Mouse (Mus musculus): ENCODE results near the gene Ghr.

Gene Ghr

DNA sequence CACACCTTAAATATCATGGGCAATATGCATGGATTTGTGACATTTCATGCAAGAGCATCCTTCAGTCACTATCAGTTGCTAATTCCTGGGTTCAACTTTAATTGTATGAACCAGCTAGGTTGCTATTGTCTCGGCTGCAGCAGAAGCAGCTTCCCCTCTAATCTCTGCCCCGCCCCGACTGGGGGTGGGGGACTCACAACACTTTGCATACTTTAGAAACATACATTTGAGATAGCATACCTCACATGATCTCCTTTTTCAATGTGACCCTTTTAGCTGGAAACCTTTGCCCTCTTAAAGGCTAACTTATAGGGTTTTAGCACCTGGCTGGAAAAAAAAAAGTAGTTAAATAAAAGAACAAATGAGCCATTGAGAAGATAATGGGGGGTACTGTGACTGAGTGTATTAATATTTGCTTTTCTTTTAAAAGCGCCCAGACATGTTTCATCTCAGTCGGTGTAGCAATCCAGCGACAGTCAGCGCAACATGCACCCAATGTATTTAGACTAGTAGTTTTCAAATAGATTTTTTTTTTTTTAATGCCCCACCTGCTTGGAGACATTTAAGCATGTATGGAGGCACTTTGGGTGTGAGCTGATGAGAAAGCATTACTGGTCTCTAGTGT is 137.9 kb downstream of the Ghr start:
- no peak for DNase-seq (ENCODE audit: low spot score in 2 of 2)

- DNase-seq (ENCODE audit: low spot score in 2 of 2): no peak
Measured at GRCm38 (mm10) chr15:3444448-3445020, 138.8 kb downstream of the Ghr start.

GRCm38 (mm10) chr15:3441506-3442286 is 141.6 kb downstream of the Ghr start:
- peak in 1 of 2 experiments; percentile 9 for DNase-seq (ENCODE audit: low spot score in 2 of 2)

DNA sequence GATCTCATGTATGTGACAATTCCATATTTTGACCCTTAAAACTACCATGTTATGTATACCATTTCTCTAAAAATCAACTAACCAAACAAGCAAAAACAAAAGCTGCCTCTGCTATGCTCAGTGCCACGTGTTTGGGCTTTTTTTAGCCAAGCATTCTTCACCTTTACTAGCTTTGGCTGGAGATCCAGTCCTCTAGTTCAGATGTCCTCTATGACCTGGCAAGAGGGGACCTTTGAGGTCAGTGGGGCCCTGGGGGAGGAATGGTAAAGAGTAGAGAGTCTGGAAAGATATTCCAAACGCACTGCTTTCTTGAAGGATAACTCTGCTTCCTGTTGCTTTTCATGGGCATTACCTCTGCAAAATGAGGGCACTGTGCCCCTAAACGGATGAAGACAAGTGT is 145.9 kb downstream of the Ghr start:
- no peak for DNase-seq (ENCODE audit: low spot score in 2 of 2)

GRCm38 (mm10) chr15:3435637-3436036 is 147.7 kb downstream of the Ghr start:
- DNase-seq (ENCODE audit: low spot score in 2 of 2): no peak

GRCm38 (mm10) chr15:3434461-3434860 is 148.8 kb downstream of the Ghr start:
- no peak for DNase-seq (ENCODE audit: low spot score in 2 of 2)

DNA sequence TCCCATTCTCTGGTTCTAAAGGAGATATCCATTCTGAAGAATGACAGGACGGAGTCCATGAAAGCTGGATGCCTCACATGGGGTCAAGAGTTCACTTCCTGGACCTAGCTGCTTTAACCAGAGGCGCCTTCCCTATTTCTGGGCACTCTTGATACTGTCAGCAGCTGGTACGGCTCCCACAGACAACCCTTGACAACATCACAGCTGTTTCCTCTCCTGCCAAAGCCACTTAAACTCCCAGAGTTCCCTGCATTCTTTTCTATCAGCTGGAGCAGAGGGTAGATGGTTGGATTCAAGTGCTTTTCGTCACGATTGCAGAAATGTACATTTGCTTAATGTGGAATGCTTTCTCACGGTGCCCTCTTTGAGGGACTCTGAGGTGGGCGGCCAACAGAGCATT is 150.0 kb downstream of the Ghr start:
- DNase-seq (ENCODE audit: low spot score in 2 of 2): no peak

DNA sequence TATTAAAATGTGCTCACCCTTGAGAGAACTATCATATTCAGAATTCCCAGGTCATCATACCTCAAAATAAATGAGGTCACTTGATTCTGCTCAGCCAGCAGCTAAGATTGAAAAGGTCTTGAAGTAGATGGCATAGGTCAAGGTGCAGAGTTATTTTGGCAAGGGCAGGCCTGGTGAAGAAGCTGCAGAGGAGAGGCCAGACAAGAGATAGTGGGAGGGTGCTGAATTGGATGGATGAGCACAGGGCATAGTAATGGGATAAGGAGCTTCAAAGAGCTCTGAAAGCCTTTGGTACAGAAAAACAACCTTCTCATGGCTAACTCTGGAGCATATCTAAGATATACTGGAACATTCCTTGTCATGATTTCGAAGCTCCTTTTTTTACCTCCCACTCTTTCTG is 150.5 kb downstream of the Ghr start:
- DNase-seq (ENCODE audit: low spot score in 2 of 2): no peak

GRCm38 (mm10) chr15:3429417-3429816 is 153.9 kb downstream of the Ghr start:
- no peak for DNase-seq (ENCODE audit: low spot score in 2 of 2)

DNA sequence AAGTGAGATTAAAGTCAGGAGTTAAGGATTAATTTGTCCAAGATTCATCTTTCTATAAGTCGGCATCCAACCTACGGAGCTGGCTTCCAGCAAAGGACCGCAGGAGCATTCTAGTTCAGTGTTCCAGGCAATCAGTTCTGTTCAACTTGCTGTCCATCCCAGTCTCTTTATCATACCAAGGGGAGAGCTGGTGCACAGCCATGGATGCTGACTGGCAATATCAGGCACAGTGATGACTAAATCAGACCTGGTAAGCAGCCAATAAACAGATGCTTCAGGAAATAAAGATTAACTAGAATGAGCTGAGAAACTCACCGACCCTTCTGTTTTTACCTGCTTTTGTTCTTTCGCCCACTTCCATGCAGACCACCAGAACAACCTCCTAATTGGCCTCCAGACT is 154.3 kb downstream of the Ghr start:
- no peak for DNase-seq (ENCODE audit: low spot score in 2 of 2)

DNA sequence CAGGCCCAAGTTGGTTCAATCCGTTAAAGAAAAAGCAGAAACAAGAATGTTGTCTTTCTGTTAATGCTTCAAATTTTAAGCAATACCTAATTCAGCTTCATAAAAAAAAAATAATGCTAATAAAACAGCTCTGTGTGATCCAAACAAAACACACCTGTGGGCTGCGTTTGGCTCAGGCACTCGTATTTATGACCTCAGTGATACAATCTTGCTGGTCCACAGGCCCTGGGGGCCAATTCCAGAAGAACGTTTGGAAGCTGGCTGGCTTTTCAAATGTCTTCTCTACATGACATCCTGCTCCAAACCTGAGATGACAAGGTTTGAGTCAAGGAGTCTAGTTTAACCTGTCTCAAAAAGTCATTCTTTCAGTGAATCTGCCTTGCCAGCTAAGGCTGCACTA is 156.9 kb downstream of the Ghr start:
- DNase-seq (ENCODE audit: low spot score in 2 of 2): no peak

DNA sequence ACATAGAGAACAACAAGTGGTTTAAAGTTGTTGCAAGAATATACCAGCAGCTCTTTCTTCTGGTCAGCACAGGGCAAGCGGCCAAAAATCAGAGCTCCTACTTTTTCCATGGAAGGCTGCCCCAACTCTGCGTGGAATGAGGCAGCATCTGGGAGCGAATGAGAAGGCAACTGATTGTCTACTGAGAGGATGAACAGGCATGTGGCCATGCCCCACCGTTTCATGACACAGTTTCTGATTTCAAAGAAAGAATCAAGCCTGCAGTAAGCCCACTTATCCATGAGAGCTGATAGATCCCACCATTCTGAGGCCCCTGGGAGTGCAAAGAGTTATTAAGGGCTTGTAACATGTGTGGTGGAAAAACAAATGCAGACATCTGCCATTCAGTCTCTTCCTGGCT is 160.1 kb downstream of the Ghr start:
- DNase-seq (ENCODE audit: low spot score in 2 of 2): no peak

DNA sequence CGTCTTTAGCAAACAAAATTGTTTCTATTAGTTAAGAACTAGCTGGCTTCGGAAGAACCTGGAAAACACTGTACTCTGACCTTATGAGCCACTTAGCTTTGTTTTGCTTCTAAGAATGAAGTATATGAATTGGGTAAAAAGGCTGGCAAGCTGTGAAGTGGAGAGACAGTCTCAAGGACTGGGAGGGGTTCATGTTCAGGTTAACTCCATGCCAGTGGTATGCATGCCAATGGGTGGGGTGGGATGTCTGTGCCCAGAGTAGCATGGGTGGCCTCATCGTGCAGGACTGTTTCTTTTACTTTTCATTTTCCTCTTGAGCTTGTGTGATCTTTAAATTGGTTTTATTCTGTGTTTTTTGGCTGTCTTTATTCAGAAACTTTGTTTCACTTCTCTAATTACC is 165.6 kb downstream of the Ghr start:
- no peak for DNase-seq (ENCODE audit: low spot score in 2 of 2)

- no peak for DNase-seq (ENCODE audit: low spot score in 2 of 2)
Measured at GRCm38 (mm10) chr15:3413103-3413502, 170.2 kb downstream of the Ghr start.

GRCm38 (mm10) chr15:3408478-3408877 is 174.8 kb downstream of the Ghr start:
- DNase-seq (ENCODE audit: low spot score in 2 of 2): no peak

- no peak for DNase-seq (ENCODE audit: low spot score in 2 of 2)
Measured at GRCm38 (mm10) chr15:3399196-3399595, 184.1 kb downstream of the Ghr start.

GRCm38 (mm10) chr15:3397369-3398100 is 185.8 kb downstream of the Ghr start:
- DNase-seq (ENCODE audit: low spot score in 2 of 2): no peak

DNA sequence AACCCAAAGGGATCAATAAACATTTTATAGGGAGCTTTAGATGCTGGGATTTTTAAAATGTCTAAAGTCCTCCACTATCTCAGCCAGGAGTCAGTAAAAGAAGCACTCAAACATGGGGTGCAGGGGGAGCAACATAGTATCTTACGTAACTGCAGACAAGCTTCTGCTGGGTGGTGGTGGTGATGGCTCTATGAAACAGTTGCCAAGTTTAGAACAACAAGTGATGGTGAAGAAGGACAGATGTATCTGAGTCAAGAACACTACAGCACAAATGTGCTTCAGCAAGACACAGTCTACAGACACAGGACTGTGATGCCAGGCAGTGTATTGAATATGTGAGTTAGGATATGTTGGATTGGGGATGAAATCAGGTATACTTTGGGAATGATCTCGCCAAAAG is 187.1 kb downstream of the Ghr start:
- no peak for DNase-seq (ENCODE audit: low spot score in 2 of 2)

GRCm38 (mm10) chr15:3395700-3396099 is 187.6 kb downstream of the Ghr start:
- no peak for DNase-seq (ENCODE audit: low spot score in 2 of 2)

DNA sequence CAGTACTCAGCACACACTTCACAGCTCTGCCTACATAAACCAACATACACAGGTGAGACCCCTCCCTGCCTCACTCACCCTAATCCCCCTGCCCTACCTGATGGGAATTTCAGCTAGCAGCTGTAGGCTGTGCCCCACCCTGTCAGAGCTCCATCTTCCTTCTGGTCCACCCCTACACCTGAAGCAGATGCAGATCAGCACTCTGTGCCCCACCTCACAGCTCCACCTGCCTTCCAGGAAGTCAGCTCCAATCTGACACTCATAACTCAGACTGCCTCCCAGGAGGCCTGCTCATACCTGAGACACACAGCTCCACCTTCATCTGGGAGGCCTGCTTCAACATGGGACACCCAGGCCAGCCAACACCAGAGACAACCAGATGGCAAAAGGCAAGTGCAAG is 192.6 kb downstream of the Ghr start:
- DNase-seq (ENCODE audit: low spot score in 2 of 2): no peak

DNA sequence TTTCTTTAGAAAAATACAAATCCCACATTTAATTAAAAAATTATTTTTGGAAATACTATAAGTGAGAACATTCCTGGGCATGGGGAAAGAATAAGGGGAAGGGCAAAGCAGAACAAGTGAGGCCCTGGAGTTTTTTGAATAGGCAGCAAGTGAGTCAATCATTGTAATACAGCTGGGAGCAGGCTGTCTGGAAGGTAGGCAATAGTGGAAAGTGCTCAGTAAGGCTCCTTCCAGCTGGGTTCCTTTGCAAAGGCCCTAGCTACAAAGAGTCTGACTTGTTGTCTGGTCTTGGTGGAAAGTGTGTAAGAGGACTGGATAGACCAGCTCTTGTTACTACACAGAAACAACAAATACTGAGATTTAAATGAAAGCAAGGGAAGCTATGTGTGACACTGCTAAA is 194.3 kb downstream of the Ghr start:
- DNase-seq (ENCODE audit: low spot score in 2 of 2): no peak

DNA sequence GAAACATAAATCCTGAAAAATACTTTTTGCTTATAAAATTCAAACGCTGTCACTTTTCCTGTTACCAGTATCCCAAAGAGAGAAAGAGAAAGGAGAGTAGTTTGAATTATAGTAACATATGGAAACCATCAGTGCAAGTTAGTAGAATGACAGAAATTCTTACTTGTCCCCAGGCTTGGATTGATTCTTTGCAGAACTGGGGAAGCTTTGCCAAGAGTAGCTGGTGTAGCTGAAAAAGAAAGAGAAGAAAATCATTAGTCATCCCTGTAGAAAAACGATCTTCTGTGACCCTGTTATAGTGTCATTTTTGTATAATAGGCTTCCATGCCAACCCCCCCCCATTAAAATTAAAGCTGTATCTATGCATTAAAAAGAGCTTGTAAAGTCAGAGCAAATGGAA is 194.8 kb downstream of the Ghr start:
- DNase-seq (ENCODE audit: low spot score in 2 of 2): no peak

- no peak for DNase-seq (ENCODE audit: low spot score in 2 of 2)
Measured at GRCm38 (mm10) chr15:3383788-3384187, 199.5 kb downstream of the Ghr start.

Measured in frontal cortex, postnatal 25 days (tissue).